Mouse (Mus musculus) testis, adult 10 weeks (tissue): ENCODE results near the gene Ifitm10. TPM values are rescaled to one million over a fixed set of nuclear protein-coding genes. Genes with fewer than 3 reads are reported as not detected.

ENCODE experiments used
- polyA plus RNA-seq: library from polyadenylated mRNA; stranded (reverse); fragments of 350-450 nt; fragmentation: Illumina TruSeq; extraction: RNeasy Lipid Tissue Mini Kit (QIAGEN cat#74804); gene quantifications from one replicate; pipeline ENCODE4 v1.2.3, GENCODE M21; 2014; ENCODE audit warnings: low read depth, low replicate concordance

The Ifitm10 gene
- polyA plus RNA-seq: not detected

DNA sequence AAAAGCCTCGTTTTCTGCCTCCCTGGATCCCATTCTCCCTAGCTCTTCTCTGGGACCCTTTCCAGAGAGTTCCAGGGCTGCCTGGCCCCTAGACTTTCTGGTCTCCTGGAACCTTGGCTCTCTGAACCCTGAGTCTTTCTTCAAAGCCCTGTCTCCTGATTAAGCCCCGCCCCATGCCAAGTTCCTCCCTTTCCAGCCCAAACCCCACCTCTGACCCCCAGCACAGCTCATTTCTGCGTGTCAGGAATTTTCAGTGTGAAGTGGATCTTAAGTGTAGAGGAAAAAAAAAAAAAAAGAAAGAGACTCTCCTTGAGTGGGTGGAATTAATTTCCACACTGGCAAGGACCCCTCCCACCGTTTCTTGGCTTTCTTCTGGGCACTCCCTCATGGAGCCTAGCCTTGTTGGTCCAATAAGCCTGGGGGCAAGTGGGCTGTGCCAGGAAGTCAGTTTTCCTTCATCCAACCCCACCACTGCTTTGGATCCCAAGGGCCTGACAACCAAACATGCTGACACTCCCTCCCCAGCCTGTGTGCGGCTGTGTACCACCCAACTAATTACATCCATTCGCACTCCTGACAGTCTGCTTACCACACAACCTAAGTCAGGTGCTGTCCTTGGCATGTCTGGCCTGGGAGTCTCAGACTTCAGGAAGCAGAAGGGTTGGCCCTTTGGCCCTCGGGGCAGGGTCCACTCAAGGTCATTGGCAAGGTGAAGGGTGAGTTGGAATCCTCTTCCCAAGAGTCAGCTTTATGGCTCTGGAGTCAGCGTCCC, at the start of gene Ifitm10:
Ifitm10 (minus strand) TSS at position 113 of the 772 bp plus-strand sequence.

DNA sequence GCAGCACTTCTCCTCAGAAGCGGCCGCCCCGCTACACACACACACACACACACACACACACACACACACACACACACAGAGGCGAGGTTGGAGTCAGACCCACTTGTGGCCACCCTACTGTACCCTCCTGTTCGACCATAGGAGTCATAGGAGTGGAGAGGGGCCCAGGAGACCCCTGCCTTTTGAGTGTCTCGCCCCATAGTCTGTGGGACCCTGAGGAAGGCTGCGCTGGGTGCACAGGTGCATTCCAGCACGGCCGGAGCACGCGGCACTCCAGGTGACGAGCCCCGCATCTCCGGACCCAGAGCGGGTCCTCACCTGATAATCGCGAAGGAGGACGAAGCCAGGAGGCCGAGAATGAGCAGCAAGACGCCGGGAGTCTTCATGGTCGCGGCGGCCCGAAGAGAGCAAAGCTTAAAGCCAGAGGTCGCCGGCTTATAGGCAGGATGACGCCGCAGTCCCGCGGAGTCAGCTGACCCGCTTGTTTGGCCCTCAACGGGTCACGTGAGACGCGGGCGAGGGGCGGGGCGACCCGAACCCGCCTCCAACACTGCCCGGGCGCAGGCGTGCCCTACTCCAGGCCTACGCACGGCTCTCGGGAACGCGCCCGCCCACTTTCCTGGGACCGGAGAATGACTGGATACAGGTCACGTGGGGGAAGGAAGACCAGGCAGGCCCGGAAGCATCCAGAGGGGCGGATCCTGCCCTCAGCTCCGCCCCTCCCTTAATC, 14.0 kb upstream of the Ifitm10 start, which contains the start of gene Ctsd:
Ctsd (minus strand) TSS at position 620 of the 730 bp plus-strand sequence.

GRCm38 (mm10) chr7:142382567-142382966, 9.0 kb upstream of the Ifitm10 start, which contains the start of gene Gm49369:
Gene Gm49369, minus strand, starts transcription at chr7:142382667.

GRCm38 (mm10) chr7:142303249-142303648, 70.3 kb downstream of the Ifitm10 start, which contains the start of gene Krtap5-4:
Gene Krtap5-4, plus strand, starts transcription at chr7:142303549.

DNA sequence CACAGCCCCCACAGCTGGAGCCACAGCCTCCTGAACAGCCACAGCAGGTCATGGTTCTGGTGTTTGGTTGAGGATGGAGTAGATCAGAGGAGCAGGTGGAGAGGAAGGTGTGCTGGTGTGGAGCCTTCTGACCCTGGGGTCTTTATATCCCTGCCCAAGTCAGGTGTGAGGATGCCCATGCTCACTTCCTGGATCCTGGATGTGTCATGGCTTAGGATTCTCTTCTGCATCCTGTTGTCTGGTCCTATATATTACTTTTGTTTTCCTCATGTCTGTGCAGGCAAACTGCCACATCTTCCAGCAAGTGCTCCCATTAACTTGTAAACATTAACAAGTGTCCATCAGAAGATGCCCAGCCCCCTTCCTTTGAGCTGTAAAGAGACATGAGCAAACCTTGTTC, 76.5 kb downstream of the Ifitm10 start, which contains the start of gene Krtap5-1:
Krtap5-1 (minus strand) TSS at position 101 of the 400 bp plus-strand sequence.

Other genes starting within 250 kb of the Ifitm10 start
- gene Gm39115, start 237.7 kb downstream of the Ifitm10 start, polyA plus RNA-seq: not detected
- gene Gm45337, start 229.1 kb downstream of the Ifitm10 start, polyA plus RNA-seq: not detected
- gene Gm29735, start 216.6 kb downstream of the Ifitm10 start, polyA plus RNA-seq: not detected
- not detected for gene Gm4553, start 208.0 kb downstream of the Ifitm10 start, polyA plus RNA-seq
- not detected for gene Krtap5-2, start 197.7 kb downstream of the Ifitm10 start, polyA plus RNA-seq
- gene Gm10153, start 183.4 kb downstream of the Ifitm10 start, polyA plus RNA-seq: not detected
- not detected for gene Krtap5-3, start 172.4 kb downstream of the Ifitm10 start, polyA plus RNA-seq
- not detected for gene Gm7579, start 161.9 kb downstream of the Ifitm10 start, polyA plus RNA-seq
- gene Krtap5-5, start 143.8 kb downstream of the Ifitm10 start, polyA plus RNA-seq: not detected
- gene Gm40460, start 132.7 kb downstream of the Ifitm10 start, polyA plus RNA-seq: not detected
- gene Gm2431, start 115.4 kb downstream of the Ifitm10 start, polyA plus RNA-seq: not detected
- not detected for gene Gm4559, start 99.4 kb downstream of the Ifitm10 start, polyA plus RNA-seq
- gene Krtap5-1, start 76.6 kb downstream of the Ifitm10 start, polyA plus RNA-seq: not detected
- gene Krtap5-4, start 70.2 kb downstream of the Ifitm10 start, polyA plus RNA-seq: not detected
- not detected for gene Gm49369, start 8.9 kb upstream of the Ifitm10 start, polyA plus RNA-seq
- 11.5 TPM for gene Ctsd, start 14.3 kb upstream of the Ifitm10 start, polyA plus RNA-seq
- not detected for gene Syt8, start 61.1 kb upstream of the Ifitm10 start, polyA plus RNA-seq
- gene Tnni2, start 68.1 kb upstream of the Ifitm10 start, polyA plus RNA-seq: not detected
- 0.60 TPM for gene Lsp1, start 87.1 kb upstream of the Ifitm10 start, polyA plus RNA-seq
- not detected for gene Tnnt3, start 125.1 kb upstream of the Ifitm10 start, polyA plus RNA-seq
- gene Mrpl23, start 158.9 kb upstream of the Ifitm10 start, polyA plus RNA-seq: 0.53 TPM